Mouse (Mus musculus): ENCODE measurements at regions not wholly inside any gene's neighbourhood (a gene's known extent, or its start where the extent isn't known, plus 50 kb on each side); places are given as distances from the start of the nearest gene placed in this dataset.

DNA sequence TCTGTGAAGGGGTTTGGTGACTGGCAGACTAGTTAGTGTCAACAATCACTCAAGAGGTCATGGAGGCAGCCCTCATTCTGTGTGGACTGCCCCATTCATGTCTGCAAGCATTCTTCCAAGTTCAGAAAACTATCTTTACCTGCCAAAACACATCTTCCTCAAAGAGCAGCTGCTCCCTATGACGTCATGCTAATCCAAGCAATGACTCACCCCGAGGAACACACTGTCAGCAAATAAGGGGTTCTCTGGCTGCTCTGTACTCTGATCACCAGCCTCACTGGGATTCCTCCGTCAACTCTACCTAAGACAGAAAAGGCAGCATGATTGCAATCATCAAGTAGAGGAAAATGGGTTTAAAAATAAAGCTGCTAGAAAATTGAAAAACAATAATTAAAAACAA lies 165.4 kb upstream of the Nabp1 start:
- Histone ChIP-seq H3K9ac (no peak overlapping the region), H3K27me3 (no peaks in the 10 kb centered on the region), H3K36me3 (no peaks in the 10 kb centered on the region), H3K4me2 (replicated peaks) (no peak overlapping the region), H3K4me3 (replicated peaks) (no peak overlapping the region), H3K4me1 (no peaks in the 10 kb centered on the region), H3K9me3 (replicated peaks) (no peaks in the 10 kb centered on the region), H3K27ac (replicated peaks) (no peak overlapping the region)
- no peak for ATAC-seq (ENCODE audit: insufficient number of reproducible peaks, low FRiP score, low TSS enrichment, low read depth)
- WGBS, result 30% methylated on average over 3 of the region's 3 CpGs

DNA sequence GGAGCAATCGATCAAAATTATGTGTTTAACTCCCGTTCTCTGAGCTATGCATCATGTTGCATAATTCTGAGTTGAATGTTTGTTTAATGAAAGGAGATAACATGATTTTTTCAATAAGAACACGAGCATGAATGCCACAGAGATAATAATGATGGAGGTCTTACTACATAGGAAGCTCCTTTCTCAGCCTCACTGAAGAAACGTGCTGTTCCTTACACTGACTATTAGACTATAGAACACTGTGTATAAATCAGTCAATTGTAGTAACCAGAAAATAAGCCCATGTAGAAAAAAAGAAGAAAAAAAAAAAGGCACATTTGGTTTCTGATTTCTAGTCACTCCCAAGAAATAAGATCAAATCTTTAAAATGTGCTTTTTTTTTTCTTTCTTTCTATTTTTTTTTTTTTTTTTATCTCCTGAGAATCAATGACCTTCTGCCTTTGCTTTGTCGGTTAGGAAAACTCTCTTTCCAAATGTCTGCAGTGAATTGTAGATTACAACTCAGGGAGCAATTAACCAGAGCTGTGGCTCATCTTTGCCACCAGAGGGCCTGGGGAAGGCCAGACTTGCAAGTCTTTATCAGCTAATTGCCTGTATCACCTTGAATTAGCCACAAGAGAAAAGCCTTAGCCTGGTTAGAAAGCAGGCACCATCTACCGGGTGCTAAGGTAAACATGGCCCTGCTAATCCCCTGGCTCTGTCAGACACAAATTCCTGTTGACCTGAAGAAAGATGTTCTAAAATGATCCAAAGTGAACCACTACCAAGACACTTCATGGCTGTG lies 160.5 kb upstream of the Nabp1 start:
- H3K27me3 ChIP-seq, result no peaks in the 10 kb centered on the region
- no peak for ATAC-seq (ENCODE audit: insufficient number of reproducible peaks, low FRiP score, low TSS enrichment, low read depth)
- WGBS, result 63% methylated on average over 6 of the region's 6 CpGs

DNA sequence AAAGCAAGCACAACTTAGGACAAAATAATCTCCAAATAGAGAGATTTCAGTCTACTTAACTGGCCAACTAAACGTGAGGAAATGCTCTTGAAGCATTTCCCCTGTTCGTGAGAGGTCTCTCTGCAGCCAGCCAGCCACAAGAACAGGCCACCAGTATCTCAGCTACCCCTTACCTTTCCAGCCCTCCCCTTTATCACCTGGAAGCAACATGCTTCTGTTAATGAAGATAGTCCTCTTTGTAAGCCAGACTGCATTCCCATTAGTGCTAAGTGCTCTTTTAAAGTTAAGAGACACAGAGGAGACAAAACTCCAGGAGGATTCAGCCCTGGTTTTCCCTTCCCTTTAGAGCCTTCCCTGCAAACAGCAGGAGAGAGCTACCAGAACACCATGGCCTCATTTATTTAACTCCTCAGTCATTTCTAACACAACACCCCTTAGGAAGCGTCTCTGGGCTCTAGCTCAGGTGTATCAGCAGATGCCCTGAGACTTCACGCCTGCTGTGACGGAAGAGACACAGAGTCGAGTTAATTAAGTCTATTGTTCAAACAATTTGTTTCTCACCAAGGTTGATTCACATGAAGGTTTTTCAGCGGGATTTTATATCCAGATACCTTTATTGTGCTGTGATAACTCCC lies 157.8 kb upstream of the Nabp1 start:
- H3K36me3 ChIP-seq, result no peaks in the 10 kb centered on the region
- no peak for ATAC-seq (ENCODE audit: insufficient number of reproducible peaks, low FRiP score, low TSS enrichment, low read depth)
- H3K27me3 ChIP-seq, result no peaks in the 10 kb centered on the region
- 60% methylated on average over 7 of the region's 7 CpGs for WGBS
- H3K4me3 ChIP-seq (replicated peaks), result no peak overlapping the region
- no peak overlapping the region for H3K27ac ChIP-seq (replicated peaks)
- no peaks in the 10 kb centered on the region for H3K9me3 ChIP-seq (replicated peaks)
- no peak overlapping the region for H3K4me2 ChIP-seq (replicated peaks)
- H3K4me1 ChIP-seq, result no peaks in the 10 kb centered on the region
- H3K9ac ChIP-seq, result no peak overlapping the region

More for the DNA sequence above, 160.5 kb upstream of the Nabp1 start:
- Histone ChIP-seq H3K9me3 (replicated peaks) (no peaks in the 10 kb centered on the region), H3K4me1 (no peaks in the 10 kb centered on the region), H3K9ac (no peak overlapping the region), H3K36me3 (no peaks in the 10 kb centered on the region), H3K4me3 (replicated peaks) (no peak overlapping the region), H3K4me2 (replicated peaks) (no peak overlapping the region), H3K27ac (replicated peaks) (no peak overlapping the region)

DNA sequence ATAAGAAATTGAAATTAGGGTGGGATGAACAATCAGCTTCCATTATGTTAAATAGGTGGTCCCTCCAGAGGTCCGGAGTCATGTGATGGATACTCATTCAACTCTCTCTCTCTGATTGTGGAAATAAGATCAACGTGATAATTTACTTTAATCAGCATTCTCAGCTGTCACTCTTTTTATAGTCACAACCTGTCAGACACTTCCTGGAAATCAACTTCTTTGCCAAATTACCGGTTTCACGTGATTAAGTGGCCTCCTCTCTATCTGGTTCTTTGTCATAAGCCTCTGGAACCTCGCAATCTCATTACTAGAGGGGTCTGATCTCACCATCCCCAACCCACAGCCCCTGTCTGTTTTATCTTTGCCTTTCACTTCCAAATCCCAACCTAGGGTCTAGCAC lies 155.6 kb upstream of the Nabp1 start:
- Histone ChIP-seq H3K4me3 (replicated peaks) (no peak overlapping the region), H3K9me3 (replicated peaks) (no peaks in the 10 kb centered on the region), H3K36me3 (no peaks in the 10 kb centered on the region), H3K9ac (no peak overlapping the region), H3K27me3 (no peaks in the 10 kb centered on the region), H3K27ac (replicated peaks) (no peak overlapping the region), H3K4me1 (no peaks in the 10 kb centered on the region), H3K4me2 (replicated peaks) (no peak overlapping the region)
- 62% methylated on average over 5 of the region's 5 CpGs for WGBS
- no peak for ATAC-seq (ENCODE audit: insufficient number of reproducible peaks, low FRiP score, low TSS enrichment, low read depth)

DNA sequence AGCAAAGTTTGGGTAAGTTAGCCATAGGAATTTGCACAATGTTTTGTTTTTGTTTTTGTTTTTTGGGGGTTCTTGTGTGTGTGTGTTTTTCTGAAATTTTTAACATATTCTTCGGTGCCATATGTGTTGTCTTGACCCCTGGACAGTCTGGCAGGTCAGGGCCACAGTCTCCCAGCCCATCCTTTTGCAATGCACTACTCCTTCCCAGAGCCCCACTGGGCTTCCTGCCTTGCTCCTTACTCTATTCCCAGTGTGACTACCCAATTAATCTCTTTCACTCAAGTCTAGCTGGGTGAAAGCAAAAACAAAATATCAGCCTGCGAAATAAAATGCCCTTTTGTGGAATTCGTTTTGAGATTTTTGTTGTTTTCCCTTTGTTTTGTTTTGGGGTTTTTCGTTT lies 154.6 kb upstream of the Nabp1 start:
- no peaks in the 10 kb centered on the region for H3K9me3 ChIP-seq (replicated peaks)
- no peaks in the 10 kb centered on the region for H3K36me3 ChIP-seq
- H3K4me3 ChIP-seq (replicated peaks), result no peak overlapping the region
- H3K27me3 ChIP-seq, result no peaks in the 10 kb centered on the region
- no peak overlapping the region for H3K4me2 ChIP-seq (replicated peaks)
- H3K27ac ChIP-seq (replicated peaks), result no peak overlapping the region
- no peak overlapping the region for H3K9ac ChIP-seq
- no peak for ATAC-seq (ENCODE audit: insufficient number of reproducible peaks, low FRiP score, low TSS enrichment, low read depth)
- no peaks in the 10 kb centered on the region for H3K4me1 ChIP-seq
- WGBS, result 81% methylated on average over 4 of the region's 4 CpGs

DNA sequence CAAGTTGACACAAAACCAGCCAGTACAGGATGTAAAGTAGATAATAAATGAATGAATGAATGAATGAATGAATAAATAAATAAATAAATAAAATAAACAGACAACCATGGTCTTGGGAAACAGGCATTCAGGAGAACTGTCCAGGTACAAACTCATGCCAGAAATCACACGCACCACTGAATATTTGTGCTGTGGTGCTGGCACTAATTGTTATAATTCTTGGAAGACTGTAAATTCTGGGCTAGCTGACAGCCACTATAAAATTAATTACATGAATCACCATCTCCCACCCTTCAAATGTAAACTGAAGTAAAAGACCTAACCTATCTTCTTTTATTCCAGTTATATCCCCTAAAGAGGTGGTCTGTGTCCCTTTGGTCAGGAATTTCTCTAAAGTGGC lies 151.6 kb upstream of the Nabp1 start:
- Histone ChIP-seq H3K27me3 (no peaks in the 10 kb centered on the region), H3K4me2 (replicated peaks) (no peak overlapping the region), H3K36me3 (no peaks in the 10 kb centered on the region), H3K4me1 (no peaks in the 10 kb centered on the region), H3K27ac (replicated peaks) (no peak overlapping the region), H3K9ac (no peak overlapping the region), H3K4me3 (replicated peaks) (no peak overlapping the region), H3K9me3 (replicated peaks) (no peaks in the 10 kb centered on the region)
- WGBS, result 83% methylated on average over 1 of the region's 1 CpGs
- ATAC-seq (ENCODE audit: insufficient number of reproducible peaks, low FRiP score, low TSS enrichment, low read depth), result no peak

DNA sequence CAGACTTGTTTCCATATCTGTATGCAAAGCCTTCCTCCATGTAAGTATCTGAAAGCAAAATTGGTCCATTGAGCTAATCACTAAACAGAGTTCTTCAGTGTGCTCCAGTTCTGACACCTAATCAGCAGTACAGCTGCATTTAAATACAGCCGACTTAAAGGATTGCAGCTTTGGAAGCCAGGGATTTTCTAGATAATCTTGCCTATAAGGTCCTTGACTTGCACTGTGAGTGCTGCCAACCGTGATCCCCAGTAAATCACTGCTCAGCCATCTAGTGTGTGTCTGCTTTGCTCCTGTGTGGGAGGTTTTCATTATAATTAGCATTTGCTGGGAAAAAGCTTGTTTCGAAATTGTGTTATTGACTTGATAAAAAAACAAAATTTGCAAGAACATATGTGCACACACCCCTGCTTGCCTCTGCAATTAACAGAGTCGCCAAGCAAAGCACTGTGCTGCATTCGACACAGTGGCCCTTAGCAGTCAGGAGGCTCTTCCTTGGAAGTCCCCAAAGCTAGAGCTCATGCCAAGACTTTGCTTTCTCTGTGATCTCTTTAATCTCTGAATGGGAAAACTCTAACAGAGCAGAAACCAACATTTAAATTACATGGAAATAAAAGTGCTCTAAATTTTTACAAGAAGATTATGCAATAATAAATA lies 150.0 kb upstream of the Nabp1 start:
- WGBS, result 61% methylated on average over 5 of the region's 5 CpGs
- Histone ChIP-seq H3K4me2 (replicated peaks) (no peak overlapping the region), H3K4me1 (no peaks in the 10 kb centered on the region), H3K27ac (replicated peaks) (no peak overlapping the region), H3K36me3 (no peaks in the 10 kb centered on the region), H3K9me3 (replicated peaks) (no peaks in the 10 kb centered on the region), H3K9ac (no peak overlapping the region), H3K4me3 (replicated peaks) (no peak overlapping the region), H3K27me3 (no peaks in the 10 kb centered on the region)
- ATAC-seq (ENCODE audit: insufficient number of reproducible peaks, low FRiP score, low TSS enrichment, low read depth), result no peak

DNA sequence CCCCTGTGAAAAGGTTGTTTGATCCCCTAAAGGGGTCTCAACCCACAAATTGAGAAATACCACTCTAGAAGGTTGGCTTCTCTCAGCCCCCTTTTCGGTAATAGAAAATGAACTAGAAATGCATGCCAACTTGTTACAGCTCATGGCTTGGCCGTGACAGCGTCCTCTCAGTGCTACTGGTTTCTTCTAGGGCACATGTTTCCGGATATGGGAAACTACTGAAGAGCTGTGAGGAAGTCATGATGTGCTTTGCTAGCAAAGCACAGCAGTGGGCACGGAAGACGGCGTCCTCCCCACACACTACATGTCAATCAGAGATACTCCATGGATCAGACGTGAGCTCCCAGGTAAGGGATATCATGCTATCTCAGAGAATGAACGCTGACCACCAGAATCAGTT lies 148.1 kb upstream of the Nabp1 start:
- Histone ChIP-seq H3K27ac (replicated peaks) (no peak overlapping the region), H3K4me2 (replicated peaks) (no peak overlapping the region), H3K9ac (no peak overlapping the region), H3K36me3 (no peaks in the 10 kb centered on the region), H3K27me3 (no peaks in the 10 kb centered on the region), H3K9me3 (replicated peaks) (no peaks in the 10 kb centered on the region), H3K4me1 (no peaks in the 10 kb centered on the region), H3K4me3 (replicated peaks) (no peak overlapping the region)
- whole genome bisulfite sequencing, result 74% methylated on average over 9 of the region's 9 CpGs
- no peak for ATAC-seq (ENCODE audit: insufficient number of reproducible peaks, low FRiP score, low TSS enrichment, low read depth)

DNA sequence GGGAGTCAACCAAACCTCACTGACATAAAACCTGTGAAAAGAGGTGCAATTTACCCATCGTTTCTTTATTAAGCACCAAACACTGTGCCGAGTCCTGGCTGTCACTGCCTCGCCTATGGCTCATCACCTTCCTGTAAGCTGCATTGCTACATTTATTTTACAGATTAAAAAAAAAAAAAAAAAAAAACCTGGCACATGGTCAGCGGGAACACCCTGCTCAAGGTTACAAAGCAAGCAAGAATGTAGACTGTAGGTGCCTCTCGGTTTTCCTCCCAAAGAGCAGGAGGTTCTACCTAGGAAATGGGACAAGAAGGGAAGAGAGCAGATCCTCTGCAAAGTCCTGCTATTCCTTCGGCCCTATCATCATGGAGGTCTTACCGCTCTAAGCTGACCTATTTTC lies 146.9 kb upstream of the Nabp1 start:
- H3K9me3 ChIP-seq (replicated peaks), result no peaks in the 10 kb centered on the region
- H3K27me3 ChIP-seq, result no peaks in the 10 kb centered on the region
- no peaks in the 10 kb centered on the region for H3K36me3 ChIP-seq
- H3K4me1 ChIP-seq, result no peaks in the 10 kb centered on the region
- WGBS, result 90% methylated on average over 7 of the region's 7 CpGs
- ATAC-seq (ENCODE audit: insufficient number of reproducible peaks, low FRiP score, low TSS enrichment, low read depth), result no peak
- no peak overlapping the region for H3K4me2 ChIP-seq (replicated peaks)
- H3K4me3 ChIP-seq (replicated peaks), result no peak overlapping the region
- H3K27ac ChIP-seq (replicated peaks), result no peak overlapping the region
- no peak overlapping the region for H3K9ac ChIP-seq

DNA sequence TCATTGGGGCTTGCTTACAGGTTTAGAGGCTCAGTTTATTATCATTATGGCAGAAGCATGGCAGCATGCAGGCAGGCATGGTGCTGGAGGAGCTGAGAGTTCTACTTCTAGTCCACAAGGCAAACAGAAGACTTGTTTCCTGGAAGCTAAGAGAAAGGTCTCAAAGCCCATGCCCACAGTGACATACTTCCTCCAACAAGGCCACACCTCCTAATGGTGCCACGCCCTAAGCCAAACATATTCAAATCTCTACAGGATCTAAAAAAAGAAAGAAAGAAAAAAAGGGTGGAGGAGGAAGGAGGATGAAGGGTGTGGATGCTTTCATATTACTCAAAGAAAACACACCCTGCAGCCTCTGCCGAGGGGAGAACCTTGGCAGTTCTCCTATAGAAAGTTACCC lies 146.3 kb upstream of the Nabp1 start:
- Histone ChIP-seq H3K4me3 (replicated peaks) (no peak overlapping the region), H3K4me2 (replicated peaks) (no peak overlapping the region), H3K9ac (no peak overlapping the region), H3K9me3 (replicated peaks) (no peaks in the 10 kb centered on the region), H3K4me1 (no peaks in the 10 kb centered on the region), H3K27me3 (no peaks in the 10 kb centered on the region), H3K27ac (replicated peaks) (no peak overlapping the region), H3K36me3 (no peaks in the 10 kb centered on the region)
- ATAC-seq (ENCODE audit: insufficient number of reproducible peaks, low FRiP score, low TSS enrichment, low read depth), result peak; percentile 43; the same call in 1 of the 2 replicates
- 76% methylated on average over 2 of the region's 2 CpGs for WGBS

DNA sequence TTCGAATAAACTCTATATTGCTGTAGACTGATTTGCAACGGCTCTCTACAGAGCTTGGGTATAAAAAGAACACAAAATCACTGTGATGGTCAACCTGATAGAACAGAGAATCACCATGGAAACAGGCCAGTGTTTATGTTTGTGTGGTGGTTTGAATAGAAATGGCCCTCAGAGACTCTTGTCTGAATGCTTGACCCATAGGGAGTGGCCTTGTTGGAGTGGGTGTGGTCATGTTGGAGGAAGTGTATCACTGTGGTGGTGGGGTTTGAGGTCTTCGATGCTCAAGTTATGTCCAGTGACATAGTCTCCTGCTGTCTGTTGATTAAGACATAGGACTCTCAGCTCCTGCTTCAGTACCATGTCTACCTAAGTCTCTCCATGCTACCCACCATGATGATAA lies 144.8 kb upstream of the Nabp1 start:
- H3K9ac ChIP-seq, result no peak overlapping the region
- H3K36me3 ChIP-seq, result no peaks in the 10 kb centered on the region
- ATAC-seq (ENCODE audit: insufficient number of reproducible peaks, low FRiP score, low TSS enrichment, low read depth), result no peak
- no peaks in the 10 kb centered on the region for H3K27me3 ChIP-seq
- H3K27ac ChIP-seq (replicated peaks), result no peak overlapping the region
- H3K9me3 ChIP-seq (replicated peaks), result no peaks in the 10 kb centered on the region
- WGBS, result 88% methylated on average over 3 of the region's 3 CpGs
- peaks cover 5% of the 10 kb centered on the region; the same call in 1 of the 2 replicates for H3K4me1 ChIP-seq
- no peak overlapping the region for H3K4me2 ChIP-seq (replicated peaks)
- no peak overlapping the region for H3K4me3 ChIP-seq (replicated peaks)

All from embryonic facial prominence, embryonic 15.5 days (tissue).